Mouse (Mus musculus) adrenal gland, postnatal 25 days (tissue): ENCODE data around the gene Bcas3. TPM values are rescaled to one million over a fixed set of nuclear protein-coding genes. Genes with fewer than 3 reads are reported as not detected.

Experiments
- DNase-seq: peaks from one replicate; pipeline ENCODE4 v3.0.0; 2021; ENCODE audit warnings: mixed read lengths
- total RNA-seq: library from RNA; stranded (reverse); gene quantifications from 2 replicates; pipeline ENCODE4 v1.2.3, GENCODE M21; 2021

Gene Bcas3
- total RNA-seq, 1 experiment from 2014 or later = 55.9 TPM

- no peak for DNase-seq
Observed at GRCm38 (mm10) chr11:85833081-85833521, 480.1 kb downstream of the Bcas3 start.

- DNase-seq = no peak
Observed at GRCm38 (mm10) chr11:85833761-85834385, 480.9 kb downstream of the Bcas3 start.

- DNase-seq = no peak
Observed at GRCm38 (mm10) chr11:85834386-85834931, 481.5 kb downstream of the Bcas3 start.

- DNase-seq = no peak
Observed at GRCm38 (mm10) chr11:85835001-85835752, 482.2 kb downstream of the Bcas3 start.

GRCm38 (mm10) chr11:85835753-85836522, 483.0 kb downstream of the Bcas3 start:
- no peak for DNase-seq

- no peak for DNase-seq
Observed at GRCm38 (mm10) chr11:85836523-85837290, 483.7 kb downstream of the Bcas3 start.

GRCm38 (mm10) chr11:85837291-85837647, 484.3 kb downstream of the Bcas3 start:
- no peak for DNase-seq

- no peak for DNase-seq
Observed at GRCm38 (mm10) chr11:85837648-85838423, 484.9 kb downstream of the Bcas3 start.

- DNase-seq = no peak
Observed at GRCm38 (mm10) chr11:85838424-85839257, 485.7 kb downstream of the Bcas3 start.

- no peak for DNase-seq
Observed at GRCm38 (mm10) chr11:85839258-85840030, 486.5 kb downstream of the Bcas3 start.

GRCm38 (mm10) chr11:85840031-85840802, 487.2 kb downstream of the Bcas3 start:
- no peak for DNase-seq

GRCm38 (mm10) chr11:85840803-85841145, 487.8 kb downstream of the Bcas3 start:
- no peak for DNase-seq

- DNase-seq = no peak
Observed at GRCm38 (mm10) chr11:85841211-85841681, 488.3 kb downstream of the Bcas3 start.

- peak; percentile 83 for DNase-seq
Observed at GRCm38 (mm10) chr11:85841980-85842379, 489.0 kb downstream of the Bcas3 start.

- DNase-seq = no peak
Observed at GRCm38 (mm10) chr11:85842596-85843346, 489.8 kb downstream of the Bcas3 start.

- DNase-seq = peak; percentile 86
Observed at GRCm38 (mm10) chr11:85843347-85843692, 490.4 kb downstream of the Bcas3 start.

- peak; percentile 94 for DNase-seq
Observed at GRCm38 (mm10) chr11:85844144-85844965, 491.4 kb downstream of the Bcas3 start.
